Mouse (Mus musculus) cortical plate, adult 2 months (tissue): Measurements from ENCODE around the gene Decr2.

Experiments
- CTCF ChIP-seq: fragments of 200-500 bp; IDR thresholded peaks from 2 replicates; pipeline ENCODE4 v1.5.1; 2011; ENCODE audit warnings: mild to moderate bottlenecking, control low read depth, low read length; ENCODE audit not compliant: insufficient read depth; ENCODE audit errors: extremely low read depth
- POLR2A ChIP-seq: fragments of 200-500 bp; IDR thresholded peaks from 2 replicates; pipeline ENCODE4 v1.6.1; 2011; ENCODE audit warnings: mild to moderate bottlenecking, low read length, control low read depth; ENCODE audit not compliant: insufficient read depth; ENCODE audit errors: extremely low read depth

GRCm38 (mm10) chr17:26095121-26095740, 5.1 kb upstream of the Decr2 start, which contains the start of gene Nme4:
- TF ChIP-seq CTCF: no peak
- 0 out of 2 replicates have a peak, but pooled peaks have one; percentile 27 for TF ChIP-seq POLR2A
